Comparison of ENCODE assay signal across 50 mouse cellular contexts in the genomic region with DNA sequence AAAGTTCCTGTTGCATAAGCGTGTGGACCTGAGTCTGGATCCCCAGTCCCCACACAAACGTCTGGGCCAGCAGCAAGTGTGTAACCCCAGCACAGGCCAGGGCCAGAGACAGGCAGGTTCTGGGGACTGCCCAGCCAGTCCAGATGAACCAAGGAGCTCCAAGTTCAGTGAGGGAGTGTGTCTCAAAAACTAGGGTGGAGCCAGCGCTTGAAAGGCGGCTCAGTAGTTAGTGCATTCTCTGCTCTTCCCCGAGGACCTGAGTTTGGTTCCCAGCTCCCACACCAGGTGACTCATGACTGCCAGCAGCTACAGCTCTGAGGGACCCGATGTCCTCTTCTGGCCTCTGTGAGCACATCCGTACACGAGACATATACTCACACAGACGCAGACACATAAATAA. TPM values are rescaled to one million over a fixed set of nuclear protein-coding genes. Genes with fewer than 3 reads are reported as not detected.
"Had no signal": no experiment of that assay in that cellular context is flagged by ENCODE, and none has a peak within 500 bp of the region (broad histone marks: within the 10 kb centered on the region; RNA-seq: fewer than 3 reads in every experiment).

No protein-coding gene starts in this region.

- H3K4me3 ChIP-seq: heart, embryonic 12.5 days; heart, embryonic 13.5 days; heart, embryonic 15.5 days; hindbrain, embryonic 10.5 days; hindbrain, embryonic 12.5 days; hindbrain, embryonic 13.5 days; hindbrain, embryonic 15.5 days; intestine, embryonic 15.5 days; kidney, embryonic 15.5 days; layer of hippocampus, adult 2 months; left cerebral cortex, adult 2 months had no signal

- ATAC-seq: hindbrain, embryonic 16.5 days; hindbrain, postnatal 0 days; inflammation-experienced regulatory T-cells, adult 6 months; intestine, embryonic 15.5 days; intestine, embryonic 16.5 days; intestine, postnatal 0 days had no signal

- H3K4me1 ChIP-seq: hindbrain, embryonic 10.5 days; hindbrain, embryonic 12.5 days; hindbrain, embryonic 13.5 days; hindbrain, embryonic 15.5 days; intestine, embryonic 15.5 days; kidney, embryonic 15.5 days had no signal

- H3K9me3 ChIP-seq: heart, embryonic 12.5 days; heart, embryonic 13.5 days; heart, embryonic 15.5 days; hindbrain, embryonic 10.5 days; hindbrain, embryonic 12.5 days; hindbrain, embryonic 13.5 days; hindbrain, embryonic 15.5 days; intestine, embryonic 15.5 days; kidney, embryonic 15.5 days had no signal

- H3K36me3 ChIP-seq: heart, embryonic 12.5 days; heart, embryonic 13.5 days; heart, embryonic 15.5 days; hindbrain, embryonic 10.5 days; hindbrain, embryonic 12.5 days; hindbrain, embryonic 13.5 days; hindbrain, embryonic 15.5 days; intestine, embryonic 15.5 days; kidney, embryonic 15.5 days had no signal

- H3K27me3 ChIP-seq: heart, embryonic 15.5 days; hindbrain, embryonic 12.5 days; hindbrain, embryonic 13.5 days; hindbrain, embryonic 15.5 days; intestine, embryonic 15.5 days; kidney, embryonic 15.5 days had no signal

- DNase-seq: heart, postnatal 10 days; heart, postnatal 14 days; heart, postnatal 36 days; heart, postnatal 4 days; kidney, adult 11 months; kidney, adult 18-20 months; kidney, adult 2 months; kidney, adult 8-10 months; kidney, adult 9 months; kidney, postnatal 10 days; kidney, postnatal 14 days; kidney, postnatal 36 days; kidney, postnatal 4 days; layer of hippocampus, adult 9-11 months; layer of hippocampus, postnatal 36 days had no signal

- H3K4me2 ChIP-seq: heart, embryonic 12.5 days; heart, embryonic 13.5 days; heart, embryonic 15.5 days; hindbrain, embryonic 12.5 days; hindbrain, embryonic 13.5 days; hindbrain, embryonic 14.5 days; hindbrain, embryonic 15.5 days; intestine, embryonic 15.5 days; kidney, embryonic 15.5 days had no signal

- H3K9ac ChIP-seq: heart, embryonic 12.5 days; heart, embryonic 13.5 days; heart, embryonic 15.5 days; hindbrain, embryonic 12.5 days; hindbrain, embryonic 13.5 days; hindbrain, embryonic 14.5 days; hindbrain, embryonic 15.5 days; intestine, embryonic 15.5 days; kidney, embryonic 15.5 days had no signal

- H3K27ac ChIP-seq: heart, embryonic 13.5 days; heart, embryonic 15.5 days; hindbrain, embryonic 10.5 days; hindbrain, embryonic 12.5 days; hindbrain, embryonic 13.5 days; hindbrain, embryonic 14.5 days; hindbrain, embryonic 15.5 days; hindbrain, postnatal 0 days; intestine, embryonic 15.5 days; kidney, embryonic 15.5 days; kidney, postnatal 0 days; layer of hippocampus, adult 2 months; left cerebral cortex, adult 2 months had no signal

RNA-seq across cellular contexts. Expression of a gene that starts 6.4 kb away (rescaled TPM):
- total RNA-seq: heart, postnatal 36 days; hematopoietic stem cell, adult 5-6 weeks had no signal
- polyA plus RNA-seq: hindbrain, embryonic 10.5 days; hindbrain, embryonic 11.5 days; hindbrain, embryonic 12.5 days; hindbrain, embryonic 13.5 days; inflammation-experienced regulatory T-cells, adult 6 months; intestine, embryonic 14.5 days; kidney, adult 2 months; kidney, embryonic 14.5 days; kidney, embryonic 16.5 days; large intestine, adult 2 months had no signal

RNA-seq across cellular contexts. Expression of a gene that starts 26.5 kb away (rescaled TPM):
- total RNA-seq: heart, postnatal 10 days; heart, postnatal 14 days; heart, postnatal 25 days; heart, postnatal 36 days; heart, postnatal 4 days; hindbrain, postnatal 0 days; layer of hippocampus, adult 18-20 months; layer of hippocampus, adult 2 months; layer of hippocampus, adult 8-10 months; layer of hippocampus, postnatal 14 days; layer of hippocampus, postnatal 25 days; layer of hippocampus, postnatal 36 days; left cerebral cortex, adult 18-20 months; left cerebral cortex, adult 2 months; left cerebral cortex, adult 8-10 months had no signal
- polyA plus RNA-seq: hindbrain, embryonic 11.5 days; inflammation-experienced regulatory T-cells, adult 6 months; intestine, embryonic 14.5 days had no signal

RNA-seq across cellular contexts. Expression of a gene that starts 34.6 kb away (rescaled TPM):
- total RNA-seq: heart, postnatal 10 days; heart, postnatal 14 days; heart, postnatal 25 days; heart, postnatal 36 days; heart, postnatal 4 days; hematopoietic stem cell, adult 5-6 weeks; hindbrain, postnatal 0 days; layer of hippocampus, adult 18-20 months; layer of hippocampus, adult 2 months; layer of hippocampus, adult 8-10 months; layer of hippocampus, postnatal 10 days; layer of hippocampus, postnatal 14 days; layer of hippocampus, postnatal 25 days; layer of hippocampus, postnatal 36 days; left cerebral cortex, adult 18-20 months; left cerebral cortex, adult 2 months; left cerebral cortex, adult 8-10 months had no signal
- polyA plus RNA-seq: heart, embryonic 12.5 days; heart, embryonic 13.5 days; heart, embryonic 14.5 days; heart, embryonic 15.5 days; heart, embryonic 16.5 days; heart, postnatal 0 days; hindbrain, embryonic 10.5 days; hindbrain, embryonic 11.5 days; hindbrain, embryonic 12.5 days; hindbrain, embryonic 13.5 days; hindbrain, embryonic 14.5 days; hindbrain, embryonic 15.5 days; hindbrain, embryonic 16.5 days; hindbrain, postnatal 0 days; inflammation-experienced regulatory T-cells, adult 6 months; intestine, embryonic 14.5 days; intestine, embryonic 15.5 days; intestine, embryonic 16.5 days; intestine, postnatal 0 days; kidney, adult 2 months; kidney, embryonic 14.5 days; kidney, embryonic 15.5 days; kidney, embryonic 16.5 days; kidney, postnatal 0 days; large intestine, adult 2 months had no signal

RNA-seq across cellular contexts. Expression of a gene that starts 54.4 kb away (rescaled TPM):
- total RNA-seq: heart, postnatal 25 days; heart, postnatal 36 days; heart, postnatal 4 days; hematopoietic stem cell, adult 5-6 weeks; hindbrain, postnatal 0 days; layer of hippocampus, adult 18-20 months; layer of hippocampus, adult 2 months; layer of hippocampus, adult 8-10 months; layer of hippocampus, postnatal 10 days; layer of hippocampus, postnatal 14 days; layer of hippocampus, postnatal 25 days; layer of hippocampus, postnatal 36 days; left cerebral cortex, adult 18-20 months; left cerebral cortex, adult 2 months; left cerebral cortex, adult 8-10 months had no signal
- polyA plus RNA-seq: heart, embryonic 12.5 days; heart, embryonic 13.5 days; heart, embryonic 14.5 days; heart, postnatal 0 days; hindbrain, embryonic 11.5 days; hindbrain, embryonic 12.5 days; hindbrain, embryonic 13.5 days; hindbrain, embryonic 14.5 days; hindbrain, embryonic 16.5 days; inflammation-experienced regulatory T-cells, adult 6 months; intestine, embryonic 14.5 days; intestine, embryonic 15.5 days; intestine, embryonic 16.5 days; intestine, postnatal 0 days; kidney, adult 2 months; kidney, embryonic 14.5 days; kidney, embryonic 15.5 days; kidney, postnatal 0 days; large intestine, adult 2 months had no signal
